ENCODE assay signal across 8 mouse cellular contexts in the genomic region with DNA sequence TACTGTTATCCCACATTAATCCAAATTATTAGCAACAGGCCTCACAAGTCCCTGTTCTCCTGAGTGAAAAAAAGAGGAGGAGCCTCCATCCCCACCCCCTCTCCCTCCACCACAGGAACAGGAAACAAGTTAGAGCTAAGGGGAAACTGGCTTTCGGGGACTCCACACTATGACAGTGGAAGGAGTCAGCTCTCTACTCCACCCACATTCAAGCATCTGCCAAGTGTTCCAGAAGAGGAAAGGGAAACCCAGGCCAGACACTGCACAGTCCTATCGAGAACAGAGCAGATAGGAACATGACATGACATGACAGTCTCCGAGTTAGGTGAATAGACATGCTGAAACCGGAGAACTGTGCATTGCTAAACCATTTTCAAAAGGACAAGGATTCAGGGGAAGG.
DNase-seq lines count a peak whose midpoint lies in the region; ATAC-seq and TF ChIP-seq lines count a peak whose summit lies in the region.

No protein-coding gene starts in this region.

- intact Hi-C loops in heart, postnatal 10 days (cut with DNase I), result no loop called here

- H3K9me3 ChIP-seq in intestine, embryonic 16.5 days (ENCODE audit: control insufficient read depth, low read length), result no peaks in the 10 kb centered on the region
- H3K9me3 ChIP-seq in intestine, postnatal 0 days (ENCODE audit: control insufficient read depth), result 0 out of 2 replicates have a peak, but pooled peaks cover 3% of the 10 kb centered on the region
- no peaks in the 10 kb centered on the region for H3K9me3 ChIP-seq in liver, embryonic 13.5 days (replicated peaks)
- no peaks in the 10 kb centered on the region for H3K9me3 ChIP-seq in hindbrain, embryonic 11.5 days (ENCODE audit: control insufficient read depth, low read length)

- no peak overlapping the region for H3K4me3 ChIP-seq in intestine, embryonic 16.5 days (ENCODE audit: low read length)
- no peak overlapping the region for H3K4me3 ChIP-seq in intestine, postnatal 0 days (ENCODE audit: low read depth, low read length)
- H3K4me3 ChIP-seq in brown adipose tissue, adult 24 weeks (ENCODE audit: insufficient read depth, low read depth, low read length), result no peak overlapping the region
- no peak overlapping the region for H3K4me3 ChIP-seq in liver, embryonic 13.5 days (replicated peaks)
- H3K4me3 ChIP-seq in hindbrain, embryonic 11.5 days (ENCODE audit: low read depth, low read length), result no peak overlapping the region

- no peaks in the 10 kb centered on the region for H3K27me3 ChIP-seq in intestine, embryonic 16.5 days (replicated peaks; ENCODE audit: control insufficient read depth, insufficient read depth, low read length)
- H3K27me3 ChIP-seq in intestine, postnatal 0 days (replicated peaks; ENCODE audit: control insufficient read depth, insufficient read depth, low read length), result no peaks in the 10 kb centered on the region
- H3K27me3 ChIP-seq in liver, embryonic 13.5 days, result no peaks in the 10 kb centered on the region
- no peaks in the 10 kb centered on the region for H3K27me3 ChIP-seq in hindbrain, embryonic 11.5 days (ENCODE audit: control insufficient read depth, insufficient read depth, low read length)

- no peak overlapping the region for H3K9ac ChIP-seq in intestine, embryonic 16.5 days (ENCODE audit: low read depth, low read length)
- no peak overlapping the region for H3K9ac ChIP-seq in intestine, postnatal 0 days (ENCODE audit: low read depth, low read length)
- H3K9ac ChIP-seq in liver, embryonic 13.5 days, result no peak overlapping the region
- H3K9ac ChIP-seq in hindbrain, embryonic 11.5 days (ENCODE audit: low read depth, low read length), result no peak overlapping the region

- TF ChIP-seq CTCF in intestine, postnatal 0 days (IDR thresholded peaks at IDR 0.05; ENCODE audit: low read depth), result no peak

- no peak overlapping the region for H3K4me2 ChIP-seq in intestine, embryonic 16.5 days (ENCODE audit: low read depth, low read length)
- H3K4me2 ChIP-seq in intestine, postnatal 0 days (replicated peaks; ENCODE audit: low read depth), result no peak overlapping the region
- no peak overlapping the region for H3K4me2 ChIP-seq in liver, embryonic 13.5 days
- no peak overlapping the region for H3K4me2 ChIP-seq in hindbrain, embryonic 11.5 days (replicated peaks; ENCODE audit: low read depth, low read length)

- WGBS in intestine, embryonic 16.5 days, result 52% methylated on average over 4 of the region's 4 CpGs
- WGBS in intestine, postnatal 0 days, result 54% methylated on average over 4 of the region's 4 CpGs
- WGBS in liver, embryonic 13.5 days (ENCODE audit: insufficient replicate concordance), result 11% methylated on average over 4 of the region's 4 CpGs
- 62% methylated on average over 4 of the region's 4 CpGs for WGBS in hindbrain, embryonic 11.5 days

- H3K4me1 ChIP-seq in intestine, embryonic 16.5 days (ENCODE audit: control insufficient read depth, insufficient read depth, low read length), result 0 out of 2 replicates have a peak, but pooled peaks cover 3% of the 10 kb centered on the region
- H3K4me1 ChIP-seq in intestine, postnatal 0 days (replicated peaks; ENCODE audit: control insufficient read depth, insufficient read depth, low read length), result no peaks in the 10 kb centered on the region
- H3K4me1 ChIP-seq in brown adipose tissue, adult 24 weeks (ENCODE audit: control insufficient read depth, insufficient read depth, insufficient read length, low read length), result peaks cover 34% of the 10 kb centered on the region
- peaks cover 40% of the 10 kb centered on the region for H3K4me1 ChIP-seq in liver, embryonic 13.5 days (replicated peaks)
- H3K4me1 ChIP-seq in hindbrain, embryonic 11.5 days (replicated peaks; ENCODE audit: control insufficient read depth, insufficient read depth, low read length), result no peaks in the 10 kb centered on the region

- peak; percentile 83 to 86 for DNase-seq in heart, postnatal 10 days
- no peak for DNase-seq in liver, embryonic 13.5 days
- no peak for DNase-seq in cerebellum, adult 11 months
- DNase-seq in thymus, postnatal 25 days, result no peak
- DNase-seq in hindbrain, embryonic 11.5 days (ENCODE audit: low spot score), result no peak

- no peak overlapping the region for H3K27ac ChIP-seq in intestine, embryonic 16.5 days (ENCODE audit: low read length)
- H3K27ac ChIP-seq in intestine, postnatal 0 days (ENCODE audit: low read depth, low read length), result no peak overlapping the region
- peak overlapping the region; percentile 57 for H3K27ac ChIP-seq in brown adipose tissue, adult 24 weeks (replicated peaks; ENCODE audit: low read depth, low read length)
- no peak overlapping the region for H3K27ac ChIP-seq in liver, embryonic 13.5 days
- no peak overlapping the region for H3K27ac ChIP-seq in hindbrain, embryonic 11.5 days (ENCODE audit: low read depth, low read length)

- H3K36me3 ChIP-seq in intestine, embryonic 16.5 days (ENCODE audit: control insufficient read depth, insufficient read depth, low read length), result 0 out of 2 replicates have a peak, but pooled peaks cover 2% of the 10 kb centered on the region
- no peaks in the 10 kb centered on the region for H3K36me3 ChIP-seq in intestine, postnatal 0 days (ENCODE audit: control insufficient read depth, insufficient read depth)
- peaks cover 13% of the 10 kb centered on the region for H3K36me3 ChIP-seq in liver, embryonic 13.5 days
- H3K36me3 ChIP-seq in hindbrain, embryonic 11.5 days (ENCODE audit: control insufficient read depth, insufficient read depth, low read length), result no peaks in the 10 kb centered on the region

- peak; percentile 69 for ATAC-seq in intestine, embryonic 16.5 days
- no peak for ATAC-seq in intestine, postnatal 0 days
- peak; percentile 58; the same call in 1 of the 2 replicates for ATAC-seq in liver, embryonic 13.5 days (ENCODE audit: low read depth)
- ATAC-seq in hindbrain, embryonic 11.5 days (ENCODE audit: low FRiP score), result no peak

Comparison
In these comparisons a context has a peak if more than half of its experiments do, and no peak if none do; other contexts are left out.
1. ATAC-seq: peak in intestine, embryonic 16.5 days (single experiment) and liver, embryonic 13.5 days (single experiment); none in intestine, postnatal 0 days (single experiment) and hindbrain, embryonic 11.5 days (single experiment).
2. DNase-seq: peak in heart, postnatal 10 days (2 of 2); none in liver, embryonic 13.5 days (single experiment), cerebellum, adult 11 months (single experiment), thymus, postnatal 25 days (single experiment) and hindbrain, embryonic 11.5 days (single experiment).